Mouse (Mus musculus) neural tube, embryonic 11.5 days (tissue): ENCODE measurements around the gene Pcsk4. TPM values are rescaled to one million over a fixed set of nuclear protein-coding genes. Genes with fewer than 3 reads are reported as not detected.

Experiments used
- ATAC-seq: fragments of 200-750 bp; cut with Nextera tagmentation; 2 replicates; pipeline ENCODE4 v1.8.0; 2017; ENCODE audit warnings: moderate number of reproducible peaks, mild to moderate bottlenecking, moderate TSS enrichment, moderate library complexity; ENCODE audit not compliant: insufficient read depth, low FRiP score, low TSS enrichment
- DNase-seq: peaks from one replicate; pipeline ENCODE4 v3.0.0-alpha.2; 2015; ENCODE audit warnings: low spot score
- H3K27ac ChIP-seq: fragments of 300-500 bp; sonication (generic); 2 replicates; pipeline ENCODE4 v1.5.1; 2014; ENCODE audit warnings: low read depth, mild to moderate bottlenecking, low read length
- H3K27me3 ChIP-seq: fragments of 300-500 bp; sonication (generic); 2 replicates; pipeline ENCODE4 v1.6.1; 2014; ENCODE audit warnings: mild to moderate bottlenecking, low read length, mixed read lengths; ENCODE audit not compliant: control insufficient read depth, insufficient read depth
- H3K36me3 ChIP-seq: fragments of 300-500 bp; sonication (generic); 2 replicates; pipeline ENCODE4 v1.6.1; 2014; ENCODE audit warnings: mild to moderate bottlenecking, low read length, moderate library complexity, mixed read lengths; ENCODE audit not compliant: control insufficient read depth, insufficient read depth
- H3K4me1 ChIP-seq: fragments of 300-500 bp; sonication (generic); 2 replicates; pipeline ENCODE4 v1.6.1; 2014; ENCODE audit warnings: low read length, mixed read lengths; ENCODE audit not compliant: control insufficient read depth, insufficient read depth
- H3K4me2 ChIP-seq: fragments of 300-500 bp; sonication (generic); 2 replicates; pipeline ENCODE4 v1.6.1; 2014; ENCODE audit warnings: low read depth, mild to moderate bottlenecking, moderate library complexity
- H3K4me3 ChIP-seq: fragments of 300-500 bp; sonication (generic); 2 replicates; pipeline ENCODE4 v1.5.1; 2014; ENCODE audit warnings: low read depth, low read length
- H3K9ac ChIP-seq: fragments of 300-500 bp; sonication (generic); 2 replicates; pipeline ENCODE4 v1.6.1; 2014; ENCODE audit warnings: mild to moderate bottlenecking, low read length
- H3K9me3 ChIP-seq: fragments of 300-500 bp; sonication (generic); 2 replicates; pipeline ENCODE4 v1.6.1; 2016; ENCODE audit warnings: low read length; ENCODE audit not compliant: control insufficient read depth
- WGBS: fragments of 180-500 bp; shearing (Covaris S2); extraction: QIAGEN DNeasy Blood & Tissue Kit; methylation state at CpG from one replicate; pipeline ENCODE4 v1.1.7; 2014; 5-methylcytosine and 5-hydroxymethylcytosine counted together
- microRNA-seq: library from miRNA; unstranded; fragments of <30 nt; microRNA quantifications from one replicate; pipeline ENCODE4, GENCODE M21; 2016
- polyA plus RNA-seq: library from polyadenylated mRNA; unstranded; fragments of >200 nt; fragmentation: Nextera tagmentation; extraction: Ambion mirVana; gene quantifications from 2 replicates; pipeline ENCODE4 v1.2.1, GENCODE M21; 2014

Pcsk4 gene
- polyA plus RNA-seq, 1 experiment from 2014 or later: 2.0 TPM

- peaks cover 37% of the 10 kb centered on the region for H3K36me3 ChIP-seq
- no peaks in the 10 kb centered on the region for H3K9me3 ChIP-seq
- DNase-seq (no peak), ATAC-seq (no peak)
- WGBS: 94% methylated on average over 12 of the region's 12 CpGs
- H3K4me1 ChIP-seq: no peaks in the 10 kb centered on the region
- H3K27me3 ChIP-seq: no peaks in the 10 kb centered on the region
- no peak overlapping the region for H3K9ac ChIP-seq
- H3K4me3 ChIP-seq: no peak overlapping the region
- H3K4me2 ChIP-seq: no peak overlapping the region
- H3K27ac ChIP-seq: no peak overlapping the region
These were observed 50.0 kb downstream of the Pcsk4 start for GRCm38 (mm10) chr10:80279273-80279672.

GRCm38 (mm10) chr10:80278390-80278789 lies 50.9 kb downstream of the Pcsk4 start:
- Histone ChIP-seq H3K4me1 (no peaks in the 10 kb centered on the region), H3K4me3 (no peak overlapping the region), H3K27ac (no peak overlapping the region), H3K9ac (no peak overlapping the region), H3K4me2 (no peak overlapping the region), H3K9me3 (no peaks in the 10 kb centered on the region), H3K36me3 (peaks cover 36% of the 10 kb centered on the region), H3K27me3 (no peaks in the 10 kb centered on the region)
- DNase-seq (no peak), ATAC-seq (no peak)
- WGBS: 91% methylated on average over 9 of the region's 9 CpGs

- peaks cover 34% of the 10 kb centered on the region for H3K36me3 ChIP-seq
- H3K4me1 ChIP-seq: no peaks in the 10 kb centered on the region
- no peak for ATAC-seq
- WGBS: 89% methylated on average over 5 of the region's 5 CpGs
- no peak overlapping the region for H3K9ac ChIP-seq
- H3K4me2 ChIP-seq: no peak overlapping the region
- DNase-seq: no peak
- no peak overlapping the region for H3K27ac ChIP-seq
- H3K4me3 ChIP-seq: no peak overlapping the region
- H3K9me3 ChIP-seq: no peaks in the 10 kb centered on the region
- H3K27me3 ChIP-seq: no peaks in the 10 kb centered on the region
These were observed 53.1 kb downstream of the Pcsk4 start for GRCm38 (mm10) chr10:80276238-80276637.

DNA sequence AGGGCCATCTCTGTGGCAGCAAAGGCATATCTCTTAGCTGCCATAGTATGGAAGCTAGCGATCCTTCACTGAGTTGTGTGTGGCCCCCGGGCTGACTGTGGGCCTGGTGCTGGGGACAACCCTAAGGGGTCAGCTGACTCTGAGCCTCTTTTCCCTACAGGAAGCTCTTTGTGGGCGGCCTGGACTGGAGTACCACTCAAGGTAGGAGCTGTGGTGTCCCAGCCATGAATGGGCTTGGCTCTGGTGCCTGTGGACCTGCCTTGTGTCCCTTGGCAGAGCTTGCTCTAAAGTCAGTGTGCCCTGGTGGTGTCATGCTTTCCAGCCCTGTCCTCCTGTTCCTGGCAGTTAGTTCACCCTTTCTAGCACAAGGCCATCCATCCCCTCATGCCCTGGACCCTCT lies 55.5 kb downstream of the Pcsk4 start:
- no peak for DNase-seq
- no peak for ATAC-seq
- WGBS: 89% methylated on average over 3 of the region's 3 CpGs
- Histone ChIP-seq H3K9ac (no peak overlapping the region), H3K4me1 (no peaks in the 10 kb centered on the region; the same call in 1 of the 2 replicates), H3K4me3 (no peak overlapping the region), H3K27me3 (no peaks in the 10 kb centered on the region), H3K27ac (no peak overlapping the region), H3K4me2 (no peak overlapping the region), H3K9me3 (no peaks in the 10 kb centered on the region), H3K36me3 (peaks cover 30% of the 10 kb centered on the region)

- Histone ChIP-seq H3K4me3 (no peak overlapping the region), H3K4me1 (peaks cover 7% of the 10 kb centered on the region), H3K27ac (no peak overlapping the region), H3K27me3 (no peaks in the 10 kb centered on the region), H3K9ac (no peak overlapping the region), H3K9me3 (no peaks in the 10 kb centered on the region), H3K36me3 (peaks cover 15% of the 10 kb centered on the region), H3K4me2 (no peak overlapping the region)
- 94% methylated on average over 8 of the region's 8 CpGs for WGBS
- DNase-seq (no peak), ATAC-seq (no peak)
These were observed 57.3 kb downstream of the Pcsk4 start for GRCm38 (mm10) chr10:80271870-80272585.

Small RNAs within 50 kb of the gene (microRNA-seq; reads per million reads assigned to microRNA genes)
- not detected for gene Mir6911

Other genes starting within 250 kb of the Pcsk4 start
- gene Sbno2, start 223.9 kb downstream of the Pcsk4 start, polyA plus RNA-seq: 11.3 and 11.9 TPM in 2 replicates
- gene Stk11, start 213.7 kb downstream of the Pcsk4 start, polyA plus RNA-seq: 22.0 and 23.5 TPM in 2 replicates
- gene Atp5d, start 190.9 kb downstream of the Pcsk4 start, polyA plus RNA-seq: 376 and 386 TPM in 2 replicates
- 11.1 and 11.3 TPM in 2 replicates for gene Cbarp, start 188.7 kb downstream of the Pcsk4 start, polyA plus RNA-seq
- gene Midn, start 181.2 kb downstream of the Pcsk4 start, polyA plus RNA-seq: 70.0 and 78.2 TPM in 2 replicates
- 84.0 and 85.1 TPM in 2 replicates for gene Cirbp, start 163.5 kb downstream of the Pcsk4 start, polyA plus RNA-seq
- 8.8 and 10.8 TPM in 2 replicates for gene 1600002K03Rik, start 156.6 kb downstream of the Pcsk4 start, polyA plus RNA-seq
- gene Efna2, start 150.0 kb downstream of the Pcsk4 start, polyA plus RNA-seq: 36.2 and 38.9 TPM in 2 replicates
- 59.6 and 61.8 TPM in 2 replicates for gene Mum1, start 103.1 kb downstream of the Pcsk4 start, polyA plus RNA-seq
- gene Ndufs7, start 80.4 kb downstream of the Pcsk4 start, polyA plus RNA-seq: 247 and 261 TPM in 2 replicates
- 35.1 and 37.7 TPM in 2 replicates for gene Gamt, start 68.5 kb downstream of the Pcsk4 start, polyA plus RNA-seq
- gene Dazap1, start 68.0 kb downstream of the Pcsk4 start, polyA plus RNA-seq: 49.8 and 51.9 TPM in 2 replicates
- gene Rps15, start 37.0 kb downstream of the Pcsk4 start, polyA plus RNA-seq: 857 and 860 TPM in 2 replicates
- 81.4 and 81.7 TPM in 2 replicates for gene Apc2, start 33.5 kb downstream of the Pcsk4 start, polyA plus RNA-seq
- 37.3 and 40.5 TPM in 2 replicates for gene 2310011J03Rik, start 9.0 kb downstream of the Pcsk4 start, polyA plus RNA-seq
- 4.2 and 5.5 TPM in 2 replicates for gene Reep6, start 455 bp upstream of the Pcsk4 start, polyA plus RNA-seq
- gene Adamtsl5, start 18.9 kb upstream of the Pcsk4 start, polyA plus RNA-seq: 0.17 and 0.27 TPM in 2 replicates
- gene Plk5, start 27.0 kb upstream of the Pcsk4 start, polyA plus RNA-seq: 0.17 TPM in 1 of 2 replicates, not detected in the other
- gene Mex3d, start 58.2 kb upstream of the Pcsk4 start, polyA plus RNA-seq: 12.6 and 15.5 TPM in 2 replicates
- 262 and 271 TPM in 2 replicates for gene Mbd3, start 70.1 kb upstream of the Pcsk4 start, polyA plus RNA-seq
- 494 and 521 TPM in 2 replicates for gene Uqcr11, start 77.3 kb upstream of the Pcsk4 start, polyA plus RNA-seq
- gene Tcf3, start 104.1 kb upstream of the Pcsk4 start, polyA plus RNA-seq: 177 and 178 TPM in 2 replicates
- 1.3 and 1.4 TPM in 2 replicates for gene Onecut3, start 165.3 kb upstream of the Pcsk4 start, polyA plus RNA-seq
- 0.84 and 0.96 TPM in 2 replicates for gene Atp8b3, start 209.6 kb upstream of the Pcsk4 start, polyA plus RNA-seq
- gene Rexo1, start 232.1 kb upstream of the Pcsk4 start, polyA plus RNA-seq: 30.7 and 31.4 TPM in 2 replicates
- gene Klf16, start 247.8 kb upstream of the Pcsk4 start, polyA plus RNA-seq: 4.5 and 5.5 TPM in 2 replicates